9 mouse cellular contexts compared by ENCODE assay signal in the genomic region with DNA sequence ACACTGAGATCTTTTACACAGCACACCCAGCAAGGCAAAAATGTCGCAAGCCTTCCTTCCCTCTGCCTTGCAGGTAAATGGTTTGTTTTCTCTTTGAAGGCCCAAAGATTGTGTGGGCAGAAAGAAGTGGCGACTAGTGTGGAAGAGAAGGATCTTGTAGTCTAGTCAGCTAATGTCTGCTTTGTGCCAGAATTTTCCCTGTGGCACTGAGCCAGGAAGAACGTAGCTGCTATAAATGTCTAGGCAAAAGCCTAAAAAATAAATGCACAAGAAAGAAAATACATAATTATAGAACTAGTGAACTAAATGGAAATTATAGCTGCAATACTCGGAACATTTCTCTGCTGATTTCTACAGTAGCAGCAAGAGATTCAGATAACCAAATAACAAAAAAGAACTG.
DNase-seq lines count a peak whose midpoint lies in the region; ATAC-seq and TF ChIP-seq lines count a peak whose summit lies in the region.
"Had no signal": no experiment of that assay in that cellular context is flagged by ENCODE, and none has a peak within 500 bp of the region (broad histone marks: within the 10 kb centered on the region; RNA-seq: fewer than 3 reads in every experiment).

No protein-coding gene starts in this region.

- no peaks in the 10 kb centered on the region for H3K9me3 ChIP-seq in midbrain, embryonic 15.5 days
- no peaks in the 10 kb centered on the region for H3K9me3 ChIP-seq in midbrain, embryonic 16.5 days (replicated peaks; ENCODE audit: control insufficient read depth, low read length, poor library complexity, severe bottlenecking)

- peak; percentile 16 to 40 for DNase-seq in heart, adult 18-20 months
- DNase-seq in heart, adult 11 months: no peak
- DNase-seq in layer of hippocampus, adult 9-10 months (ENCODE audit: low spot score): peak; percentile 18
- DNase-seq in right cerebral cortex, postnatal 4 days: peak; percentile 65
- DNase-seq in thymus, adult 2 months: no peak
- no peak for DNase-seq in embryo, embryonic 10 days (ENCODE audit: low spot score)

- TF ChIP-seq POLR2A in thymus, adult 2 months (IDR thresholded peaks at IDR 0.05; ENCODE audit: control insufficient read depth, extremely low read depth, insufficient read depth, low read length, poor library complexity): no peak

- no peak for TF ChIP-seq CTCF in thymus, adult 2 months (IDR thresholded peaks at IDR 0.05; ENCODE audit: borderline replicate concordance, control insufficient read depth, extremely low read depth, insufficient read depth, low read length, poor library complexity)

- no peaks in the 10 kb centered on the region for H3K36me3 ChIP-seq in midbrain, embryonic 15.5 days (replicated peaks)
- H3K36me3 ChIP-seq in midbrain, embryonic 16.5 days (ENCODE audit: control insufficient read depth, insufficient read depth, low read length): no peaks in the 10 kb centered on the region
- H3K36me3 ChIP-seq in thymus, adult 2 months (ENCODE audit: control insufficient read depth, insufficient read depth, low read length): no peaks in the 10 kb centered on the region

- 0 out of 2 replicates have a peak overlapping the region, but pooled peaks have one; percentile 8 for H3K27ac ChIP-seq in midbrain, embryonic 15.5 days
- H3K27ac ChIP-seq in midbrain, embryonic 16.5 days (ENCODE audit: low read length): no peak overlapping the region
- no peak overlapping the region for H3K27ac ChIP-seq in thymus, adult 2 months (ENCODE audit: control insufficient read depth, insufficient read depth, low read length)

- ATAC-seq in midbrain, embryonic 15.5 days (replicated peaks): no peak
- ATAC-seq in midbrain, embryonic 16.5 days: no peak

- no peak overlapping the region for H3K4me3 ChIP-seq in midbrain, embryonic 15.5 days
- H3K4me3 ChIP-seq in midbrain, embryonic 16.5 days (ENCODE audit: low read depth, low read length): no peak overlapping the region
- H3K4me3 ChIP-seq in thymus, adult 2 months (ENCODE audit: control insufficient read depth, insufficient read depth, low read length): no peak overlapping the region

- no peaks in the 10 kb centered on the region for H3K27me3 ChIP-seq in midbrain, embryonic 15.5 days (replicated peaks)
- H3K27me3 ChIP-seq in midbrain, embryonic 16.5 days (ENCODE audit: control insufficient read depth, insufficient read depth, low read depth, low read length): no peaks in the 10 kb centered on the region
- no peaks in the 10 kb centered on the region for H3K27me3 ChIP-seq in thymus, adult 2 months (ENCODE audit: control insufficient read depth, insufficient read depth, low read length)
- H3K27me3 ChIP-seq: CH12.LX had no signal

- H3K4me2 ChIP-seq in midbrain, embryonic 15.5 days: no peak overlapping the region
- no peak overlapping the region for H3K4me2 ChIP-seq in midbrain, embryonic 16.5 days (ENCODE audit: low read length)

- WGBS in midbrain, embryonic 15.5 days: 67% methylated on average over 4 of the region's 4 CpGs
- WGBS in midbrain, embryonic 16.5 days: 57% methylated on average over 4 of the region's 4 CpGs
- WGBS in thymus, adult 2 months: 71% methylated on average over 4 of the region's 4 CpGs

- H3K4me1 ChIP-seq in midbrain, embryonic 15.5 days: peaks cover 20% of the 10 kb centered on the region
- peaks cover 11% of the 10 kb centered on the region; the same call in 1 of the 2 replicates for H3K4me1 ChIP-seq in midbrain, embryonic 16.5 days (ENCODE audit: control insufficient read depth, insufficient read depth, low read length)
- H3K4me1 ChIP-seq in thymus, adult 2 months (replicated peaks; ENCODE audit: control insufficient read depth, insufficient read depth, low read length): no peaks in the 10 kb centered on the region

- no peak overlapping the region for H3K9ac ChIP-seq in midbrain, embryonic 15.5 days
- H3K9ac ChIP-seq in midbrain, embryonic 16.5 days (ENCODE audit: low read depth, low read length): no peak overlapping the region

Comparison
In these comparisons a context has a peak if more than half of its experiments do, and no peak if none do; other contexts are left out.
1. DNase-seq: peak in heart, adult 18-20 months (2 of 2), layer of hippocampus, adult 9-10 months (single experiment) and right cerebral cortex, postnatal 4 days (single experiment); none in heart, adult 11 months (single experiment), thymus, adult 2 months (single experiment) and embryo, embryonic 10 days (single experiment).